Mouse (Mus musculus) CD4-positive, CD25-positive, alpha-beta regulatory T cell, adult 2 months (primary cell): ENCODE measurements around the gene Agrn.
"Not testable (repeated sequence)": the region's sequence is repeated elsewhere in the genome, so short reads cannot be mapped to it uniquely, and the experiment has no call there.

ENCODE experiments used
- DNase-seq: peaks from one replicate; pipeline ENCODE4 v3.0.0-alpha.2; 2012; ENCODE audit warnings: low read depth, low spot score

Agrn gene

DNA sequence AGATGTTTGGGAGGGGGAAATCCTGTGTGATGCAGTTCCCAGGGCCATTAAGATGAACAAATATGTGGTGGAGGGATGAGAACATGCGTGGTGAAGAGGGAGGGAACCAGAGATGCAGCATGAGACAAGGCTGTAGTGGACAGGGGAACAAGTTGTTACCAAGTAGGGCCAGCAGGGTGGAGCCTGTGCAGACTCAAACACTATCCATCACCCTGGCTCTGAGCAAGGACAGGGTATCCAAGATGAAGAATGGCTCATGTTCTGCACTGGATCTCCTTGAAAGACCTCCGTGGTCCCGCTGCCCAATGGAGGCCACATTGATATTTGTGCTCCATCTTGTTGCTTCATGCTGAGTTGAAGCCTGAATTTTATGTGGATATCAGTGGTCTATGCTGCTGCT lies 42.5 kb downstream of the Agrn start:
- no peak for DNase-seq

- not testable (repeated sequence) for DNase-seq
Measured at GRCm38 (mm10) chr4:156150887-156151286, 46.4 kb downstream of the Agrn start.

DNA sequence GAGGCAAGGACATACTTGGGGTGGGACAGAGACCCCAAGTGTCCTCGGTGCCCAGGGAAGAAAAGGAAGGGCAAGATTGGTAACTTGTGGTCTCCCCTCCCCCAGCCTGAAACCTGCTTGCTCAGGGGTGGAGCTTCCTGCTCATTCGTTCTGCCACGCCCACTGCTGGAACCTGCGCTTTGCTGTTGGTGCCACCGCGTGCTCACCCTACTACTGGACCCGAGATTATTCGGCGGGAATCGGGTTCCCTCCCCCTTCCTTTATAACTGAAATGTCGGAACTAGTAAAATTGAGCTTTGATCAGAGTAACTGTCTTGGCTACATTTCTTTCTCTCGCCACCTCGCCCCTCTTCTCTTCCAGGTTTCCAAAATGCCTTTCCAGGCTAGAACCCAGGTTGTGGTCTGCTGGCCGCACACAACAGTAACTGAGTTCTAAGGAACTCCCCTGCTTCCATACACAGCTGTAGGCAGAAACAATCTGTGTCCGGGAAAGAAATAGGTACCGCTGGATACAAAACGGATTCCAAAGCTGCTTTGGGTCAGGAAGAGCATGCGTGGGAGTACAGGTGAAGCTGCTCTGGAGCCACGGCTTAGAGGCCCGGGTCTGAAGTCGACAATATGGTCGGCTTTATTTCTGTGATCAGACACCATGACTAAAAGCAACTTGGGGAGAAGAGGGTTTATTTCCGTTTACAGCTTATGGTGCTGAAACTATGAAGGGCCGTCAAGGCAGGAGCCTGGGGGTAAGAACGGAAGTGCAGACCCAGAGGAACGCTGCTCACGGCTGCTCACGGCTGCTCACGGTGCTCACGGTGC lies 60.8 kb downstream of the Agrn start:
- DNase-seq: no peak

GRCm38 (mm10) chr4:156135801-156136200 lies 61.5 kb downstream of the Agrn start:
- DNase-seq: no peak

DNA sequence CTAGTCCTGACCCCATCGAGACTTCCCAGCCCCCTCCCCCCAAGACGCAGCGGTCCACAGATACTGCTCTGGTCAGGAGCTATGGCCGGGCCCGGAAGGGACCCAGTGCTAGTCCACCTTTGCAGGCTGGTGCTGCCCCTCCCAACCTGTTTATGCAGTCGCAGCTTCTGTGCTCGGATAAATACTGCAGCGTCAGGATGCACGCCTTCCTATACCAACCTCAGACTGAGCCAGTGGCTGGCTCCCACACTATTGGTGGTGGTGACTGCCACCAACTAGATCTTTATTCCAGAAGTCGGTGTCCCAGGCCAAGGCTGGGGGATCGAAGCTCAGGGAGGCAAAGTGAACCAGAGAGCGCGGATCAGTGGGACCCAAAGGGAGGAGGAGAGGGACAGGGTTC lies 62.2 kb downstream of the Agrn start:
- DNase-seq: no peak

DNA sequence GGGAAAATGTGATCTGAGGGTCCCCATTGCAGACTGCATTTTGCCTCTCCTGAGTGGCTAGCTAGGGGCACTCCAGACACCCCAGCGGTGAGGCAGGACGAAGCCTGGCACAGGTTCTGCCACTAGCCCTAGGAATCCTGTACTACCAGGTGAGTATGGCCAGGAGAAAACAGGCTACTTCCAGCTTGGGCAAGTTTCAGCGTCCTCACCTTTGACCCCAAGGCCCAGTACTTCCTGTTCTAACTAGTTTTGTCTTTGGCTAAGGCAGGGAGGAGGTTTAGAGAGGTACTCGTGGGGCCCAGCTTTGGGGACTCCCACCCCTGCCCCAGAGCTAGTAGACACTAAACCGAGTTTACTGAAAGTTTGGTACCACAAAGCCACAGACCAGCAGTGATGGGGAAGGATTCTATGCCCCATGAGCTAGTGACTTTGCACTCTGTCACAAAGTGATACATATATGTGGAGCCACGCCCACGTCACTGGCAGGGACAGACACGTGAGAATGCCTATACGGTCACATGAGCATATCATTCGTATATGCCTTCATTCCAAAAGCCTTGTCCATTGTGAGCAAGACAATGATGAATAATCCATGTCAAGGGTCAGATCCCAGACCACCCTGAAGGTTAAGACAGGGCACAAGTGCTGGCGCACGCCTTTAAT lies 63.2 kb downstream of the Agrn start:
- no peak for DNase-seq

GRCm38 (mm10) chr4:156133334-156133733 lies 64.0 kb downstream of the Agrn start:
- no peak for DNase-seq

GRCm38 (mm10) chr4:156130940-156131339 lies 66.3 kb downstream of the Agrn start:
- DNase-seq: no peak

- no peak for DNase-seq
Measured at GRCm38 (mm10) chr4:156130436-156130835, 66.9 kb downstream of the Agrn start, which contains the start of gene Rnf223. Gene Rnf223 (plus strand): TSS chr4:156130513.

DNA sequence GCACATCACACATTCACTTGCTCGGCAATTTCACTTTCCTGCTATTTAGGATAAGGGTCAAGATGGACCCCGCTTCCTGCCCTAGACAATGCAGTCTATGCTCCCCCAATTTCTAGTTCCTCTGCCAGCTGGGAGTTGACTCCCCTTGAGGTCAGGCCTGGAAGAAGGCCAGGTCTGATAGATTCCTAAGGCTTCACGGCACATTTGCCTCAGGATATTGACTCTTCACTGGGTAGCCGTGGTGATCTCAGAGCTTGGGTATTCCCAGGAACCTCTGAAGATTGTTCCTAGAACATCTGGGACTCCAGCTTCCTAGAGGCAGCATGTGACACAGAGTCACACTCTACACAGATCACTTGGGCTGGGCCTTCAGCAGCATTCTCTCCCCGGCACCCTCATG lies 68.5 kb downstream of the Agrn start:
- DNase-seq: no peak

DNA sequence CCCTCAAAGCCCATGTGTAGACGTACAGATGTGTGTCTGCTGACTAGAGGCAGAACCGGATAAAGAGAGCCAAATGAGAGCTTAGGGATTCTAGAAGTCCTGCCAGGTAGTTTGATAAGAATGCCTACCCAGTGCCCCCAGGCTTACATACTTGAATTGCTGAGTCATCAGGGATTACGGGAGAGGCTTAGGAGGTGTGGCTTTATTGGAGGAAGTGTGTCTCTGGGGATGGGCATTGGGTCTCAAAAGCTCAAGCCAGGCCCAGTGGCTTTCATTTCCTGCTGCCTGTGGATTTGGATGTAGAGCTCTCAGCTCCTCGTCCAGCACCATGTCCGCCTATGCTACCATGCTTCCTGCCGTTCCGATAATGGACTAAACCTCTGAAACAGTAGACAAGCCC lies 70.4 kb downstream of the Agrn start:
- no peak for DNase-seq

DNA sequence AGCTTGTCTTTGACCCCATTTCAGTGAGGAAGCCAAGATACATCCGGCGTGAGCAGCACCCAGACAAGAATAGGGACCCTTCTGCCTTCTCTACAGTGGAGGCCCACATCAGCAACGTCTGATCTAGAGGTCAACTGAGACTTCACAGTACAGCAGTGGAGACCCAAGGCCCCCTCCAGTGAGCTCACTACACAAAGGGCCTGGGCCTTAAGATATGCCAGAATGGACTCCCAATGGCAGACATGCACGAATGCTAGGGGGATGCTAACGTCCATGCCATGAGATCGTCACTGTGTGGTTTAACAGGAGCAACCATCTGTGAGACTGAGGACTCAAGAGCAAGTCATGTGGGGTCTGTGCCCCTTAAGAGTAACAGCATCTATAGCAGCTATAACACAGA lies 71.9 kb downstream of the Agrn start:
- no peak for DNase-seq

- no peak for DNase-seq
Measured at GRCm38 (mm10) chr4:156124077-156124476, 73.2 kb downstream of the Agrn start.
